Mouse (Mus musculus) E14TG2a.4 (cell line): Measurements from ENCODE around the gene Nudt6.

ENCODE experiments used
- H3K27me3 ChIP-seq: 2 replicates; pipeline ENCODE4 v1.6.1; 2014; ENCODE audit warnings: low read length, control low read depth; ENCODE audit not compliant: insufficient read depth
- H3K36me3 ChIP-seq: 2 replicates; pipeline ENCODE4 v1.6.1; 2014; ENCODE audit warnings: low read length, control low read depth; ENCODE audit not compliant: insufficient read depth
- H3K4me1 ChIP-seq: replicated peaks from 2 replicates; pipeline ENCODE4 v1.6.1; 2014; ENCODE audit warnings: low read depth, low read length, control low read depth
- H3K4me3 ChIP-seq: replicated peaks from 2 replicates; pipeline ENCODE4 v1.5.1; 2014; ENCODE audit warnings: mild to moderate bottlenecking, low read length
- H3K9me3 ChIP-seq: 2 replicates; pipeline ENCODE4 v1.6.1; 2014; ENCODE audit warnings: low read length, control low read depth
- CTCF ChIP-seq: conservative IDR thresholded peaks from 2 replicates; pipeline ENCODE4 v1.5.1; 2014; ENCODE audit warnings: low read length
- NANOG ChIP-seq: IDR thresholded peaks from 2 replicates; pipeline ENCODE4 v1.6.1; 2014; ENCODE audit warnings: borderline replicate concordance, low read length, mixed read lengths
- POU5F1 ChIP-seq: IDR thresholded peaks from 2 replicates; pipeline ENCODE4 v1.6.1; 2014; ENCODE audit warnings: low read length, borderline replicate concordance

Nudt6 gene

DNA sequence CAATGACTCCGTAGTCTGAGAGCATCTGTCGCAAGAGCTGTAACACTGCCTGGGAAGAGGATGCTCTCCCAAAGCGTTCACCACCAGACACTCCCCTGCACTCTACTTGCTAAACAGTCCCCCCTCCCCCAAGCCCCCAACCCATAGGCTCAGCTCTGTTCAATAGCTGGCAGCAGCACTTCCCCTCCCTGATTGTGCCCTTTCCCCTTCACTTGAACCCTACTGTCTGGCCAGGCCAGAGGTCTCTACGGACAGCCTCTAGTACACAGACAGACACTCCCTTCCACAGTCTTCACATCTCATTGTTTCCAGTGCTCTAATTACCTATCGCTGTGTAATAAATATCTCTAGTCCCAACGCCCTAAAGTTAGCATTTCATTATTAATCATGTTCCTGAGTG lies 42.1 kb downstream of the Nudt6 start:
- Histone ChIP-seq H3K4me3 (no peak overlapping the region), H3K36me3 (no peaks in the 10 kb centered on the region), H3K9me3 (no peaks in the 10 kb centered on the region), H3K4me1 (no peaks in the 10 kb centered on the region), H3K27me3 (no peaks in the 10 kb centered on the region)
- TF ChIP-seq POU5F1 (no peak), CTCF (no peak), NANOG (no peak)

DNA sequence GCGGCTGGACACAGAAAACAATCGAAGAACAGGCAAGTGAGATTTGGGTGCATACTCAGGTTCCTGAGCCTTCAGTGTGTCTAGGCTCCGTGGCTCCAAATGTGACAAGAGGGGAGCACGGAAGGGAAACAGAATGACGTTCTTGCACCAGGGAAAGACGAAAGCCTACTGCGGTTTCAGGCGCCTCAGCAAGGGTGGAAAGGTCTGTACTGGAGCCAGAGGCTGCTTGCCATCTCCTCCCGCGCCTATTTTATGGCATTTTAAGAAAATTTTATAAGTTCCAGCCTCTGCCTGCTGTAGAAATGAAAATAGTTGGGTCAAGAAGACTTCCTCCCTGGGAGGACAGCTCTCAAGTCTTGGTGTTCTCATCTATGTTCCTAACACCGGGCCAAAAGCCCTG lies 46.3 kb downstream of the Nudt6 start:
- TF ChIP-seq NANOG (no peak), CTCF (no peak), POU5F1 (no peak)
- Histone ChIP-seq H3K36me3 (no peaks in the 10 kb centered on the region), H3K9me3 (peaks cover 5% of the 10 kb centered on the region; the same call in 1 of the 2 replicates), H3K4me3 (no peak overlapping the region), H3K27me3 (no peaks in the 10 kb centered on the region), H3K4me1 (no peaks in the 10 kb centered on the region)

DNA sequence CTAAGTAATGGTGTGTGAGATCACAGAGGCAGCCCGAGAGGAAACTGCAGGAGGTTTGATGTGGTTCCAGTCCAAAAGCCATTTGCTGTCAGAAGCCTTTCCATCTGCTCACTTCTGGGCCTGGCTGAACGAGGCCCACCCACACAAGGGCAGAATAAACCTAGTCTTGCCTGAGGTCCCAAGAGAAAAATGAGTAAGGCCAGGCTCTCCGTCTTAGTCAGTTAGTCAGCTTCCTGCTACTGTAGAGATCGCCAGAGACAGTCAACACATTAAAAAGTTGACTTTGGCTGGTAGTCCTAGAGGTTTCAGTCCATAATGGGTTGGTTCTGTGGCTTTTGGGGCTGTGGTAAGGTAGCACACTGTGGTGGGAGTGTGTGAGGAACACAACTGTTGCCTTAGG lies 49.6 kb downstream of the Nudt6 start:
- H3K4me1 ChIP-seq = no peaks in the 10 kb centered on the region
- no peak overlapping the region for H3K4me3 ChIP-seq
- peaks cover 6% of the 10 kb centered on the region; the same call in 1 of the 2 replicates for H3K27me3 ChIP-seq
- H3K36me3 ChIP-seq = no peaks in the 10 kb centered on the region
- peaks cover 5% of the 10 kb centered on the region; the same call in 1 of the 2 replicates for H3K9me3 ChIP-seq
- TF ChIP-seq POU5F1 = no peak
- no peak for TF ChIP-seq NANOG
- no peak for TF ChIP-seq CTCF

DNA sequence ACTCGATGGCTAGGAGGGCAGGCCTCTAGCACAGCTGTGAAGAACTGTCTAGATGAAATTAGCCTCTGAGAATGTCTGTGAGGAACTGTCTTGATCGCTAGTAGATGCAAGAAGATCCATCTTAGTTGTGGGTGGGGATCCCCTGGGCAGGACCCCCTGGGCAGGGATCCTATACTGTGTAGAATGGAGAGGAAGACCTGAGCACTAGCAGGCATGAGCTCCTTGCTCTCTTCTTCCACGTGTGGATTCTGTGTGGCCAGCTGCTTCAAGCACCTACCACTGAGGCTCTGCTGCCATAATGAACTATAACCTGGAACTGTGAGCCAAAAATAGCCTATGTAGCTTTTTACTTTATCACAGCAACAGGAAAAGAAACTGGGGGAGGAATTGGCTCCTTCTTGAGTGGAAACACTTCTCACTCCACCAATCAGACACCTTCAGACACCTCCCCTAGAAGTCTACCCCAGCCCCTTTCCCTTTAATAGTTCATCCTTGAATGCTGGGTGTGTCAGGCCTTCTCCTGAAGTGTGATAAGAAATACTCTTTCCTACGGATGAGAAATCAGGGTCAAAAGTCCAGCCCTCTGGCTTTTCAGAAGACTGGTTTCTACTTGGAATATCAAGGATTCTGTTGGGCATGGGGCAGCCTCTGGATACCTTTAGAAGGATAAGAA lies 53.5 kb downstream of the Nudt6 start:
- no peaks in the 10 kb centered on the region for H3K36me3 ChIP-seq
- no peaks in the 10 kb centered on the region for H3K4me1 ChIP-seq
- H3K27me3 ChIP-seq = peaks cover 8% of the 10 kb centered on the region; the same call in 1 of the 2 replicates
- 0 out of 2 replicates have a peak, but pooled peaks cover under 1% of the 10 kb centered on the region for H3K9me3 ChIP-seq
- TF ChIP-seq NANOG = no peak
- no peak for TF ChIP-seq POU5F1
- TF ChIP-seq CTCF = no peak
- no peak overlapping the region for H3K4me3 ChIP-seq

DNA sequence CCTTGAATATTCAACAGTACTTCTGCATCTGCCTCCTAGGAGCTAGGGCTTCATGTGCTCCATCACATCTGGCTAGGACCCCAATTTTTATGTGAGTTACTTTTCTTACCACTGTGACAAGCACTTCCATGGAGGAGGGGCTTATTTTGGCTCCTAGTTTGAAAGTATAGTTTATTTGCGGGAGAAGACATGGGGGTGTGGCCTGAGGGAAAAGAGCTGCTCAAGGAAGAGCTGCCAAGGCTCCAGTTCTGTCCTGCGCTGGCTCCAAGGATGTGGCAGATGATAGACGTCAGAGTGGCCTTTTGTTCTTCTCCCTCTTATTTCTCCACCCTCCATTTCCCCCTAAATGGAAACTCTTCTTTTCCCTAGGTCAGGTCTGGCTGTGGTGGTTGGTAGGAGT lies 54.0 kb downstream of the Nudt6 start:
- H3K27me3 ChIP-seq = peaks cover 8% of the 10 kb centered on the region; the same call in 1 of the 2 replicates
- TF ChIP-seq NANOG = no peak
- TF ChIP-seq CTCF = no peak
- TF ChIP-seq POU5F1 = no peak

DNA sequence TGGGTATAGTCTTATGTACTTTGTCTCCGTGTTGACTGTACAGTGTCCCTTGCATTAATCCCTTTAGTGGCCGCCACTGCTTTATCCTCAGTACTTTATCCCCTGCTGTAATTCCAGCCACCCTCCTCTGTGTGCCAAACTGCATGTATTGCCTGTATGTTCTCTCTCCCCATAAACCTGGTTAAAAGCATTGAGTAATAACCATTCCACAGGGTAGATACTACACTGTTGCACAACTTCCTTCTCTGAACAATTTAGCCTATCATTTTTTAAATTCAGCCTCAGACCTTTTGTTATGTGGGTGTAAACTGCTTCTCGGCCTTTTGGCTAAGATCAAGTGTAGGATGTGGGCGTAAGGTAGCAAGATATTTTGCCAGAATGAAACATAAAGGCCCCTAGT lies 54.9 kb downstream of the Nudt6 start:
- no peaks in the 10 kb centered on the region for H3K4me1 ChIP-seq
- no peaks in the 10 kb centered on the region for H3K36me3 ChIP-seq
- peaks cover 14% of the 10 kb centered on the region for H3K27me3 ChIP-seq
- TF ChIP-seq CTCF (no peak), POU5F1 (no peak), NANOG (no peak)
- no peak overlapping the region for H3K4me3 ChIP-seq
- H3K9me3 ChIP-seq = no peaks in the 10 kb centered on the region

More for the DNA sequence above, 54.0 kb downstream of the Nudt6 start:
- Histone ChIP-seq H3K4me1 (no peaks in the 10 kb centered on the region), H3K9me3 (no peaks in the 10 kb centered on the region), H3K4me3 (no peak overlapping the region), H3K36me3 (no peaks in the 10 kb centered on the region)

DNA sequence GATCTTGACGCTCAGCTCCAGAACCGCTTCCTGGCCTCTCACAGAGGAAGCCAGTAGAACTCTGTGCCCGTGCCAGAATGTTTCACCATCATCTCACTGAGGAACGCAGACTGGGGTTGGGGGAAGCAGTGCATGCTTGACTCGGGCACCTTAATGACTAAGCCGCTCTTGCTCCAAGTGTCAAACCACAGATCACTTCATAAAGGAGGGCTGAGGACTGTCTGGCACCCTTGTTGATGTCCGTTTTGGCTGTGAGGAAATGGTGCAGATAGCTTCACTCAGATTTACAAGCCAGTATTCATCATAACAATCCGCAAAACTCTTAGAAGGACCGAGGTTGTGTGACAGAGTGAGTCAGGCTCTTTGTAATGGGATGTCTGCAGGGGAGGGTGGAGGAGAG lies 59.3 kb downstream of the Nudt6 start:
- Histone ChIP-seq H3K27me3 (peaks cover 27% of the 10 kb centered on the region), H3K9me3 (no peaks in the 10 kb centered on the region), H3K4me1 (no peaks in the 10 kb centered on the region), H3K36me3 (no peaks in the 10 kb centered on the region), H3K4me3 (no peak overlapping the region)
- TF ChIP-seq POU5F1 = no peak
- TF ChIP-seq NANOG = no peak
- no peak for TF ChIP-seq CTCF
